Mouse (Mus musculus): ENCODE measurements around the gene Cd72.

GRCm38 (mm10) chr4:43477857-43478533 is 23.6 kb upstream of the Cd72 start:
- peak; percentile 69 for TF ChIP-seq CTCF (IDR thresholded peaks at IDR 0.05; ENCODE audit: low read depth, low read length)
- no peak for TF ChIP-seq POLR2A (IDR thresholded peaks at IDR 0.05; ENCODE audit: extremely low read depth, insufficient read depth, low read length)

All from liver, adult 2 months (tissue).